Mouse (Mus musculus): ENCODE measurements around the gene Actl9.

Gene Actl9

GRCm38 (mm10) chr17:33432019-33432946 is at the start of gene Actl9:
Gene Actl9 (plus strand): TSS chr17:33432896.
- no peak for DNase-seq

GRCm38 (mm10) chr17:33385705-33386104 is 47.0 kb upstream of the Actl9 start:
- DNase-seq: no peak

DNA sequence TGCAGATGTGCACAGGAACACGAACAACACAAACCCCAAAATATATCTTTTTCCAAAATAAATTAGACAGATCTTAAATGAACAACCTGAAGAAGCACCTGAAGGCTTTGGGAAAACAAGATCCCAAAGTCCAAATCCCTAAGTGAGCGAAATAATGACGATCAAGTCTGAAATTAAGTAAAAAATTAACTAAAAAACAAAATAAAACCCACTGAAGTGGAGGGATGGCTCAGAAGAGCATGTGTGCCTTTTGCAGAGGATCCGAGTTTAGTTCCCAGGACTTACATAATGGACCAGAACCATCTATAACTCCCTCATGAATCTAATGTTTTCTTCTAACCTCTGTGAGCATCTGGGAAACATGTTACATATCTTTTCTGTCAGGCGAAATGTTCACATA is 40.4 kb upstream of the Actl9 start:
- DNase-seq: no peak

DNA sequence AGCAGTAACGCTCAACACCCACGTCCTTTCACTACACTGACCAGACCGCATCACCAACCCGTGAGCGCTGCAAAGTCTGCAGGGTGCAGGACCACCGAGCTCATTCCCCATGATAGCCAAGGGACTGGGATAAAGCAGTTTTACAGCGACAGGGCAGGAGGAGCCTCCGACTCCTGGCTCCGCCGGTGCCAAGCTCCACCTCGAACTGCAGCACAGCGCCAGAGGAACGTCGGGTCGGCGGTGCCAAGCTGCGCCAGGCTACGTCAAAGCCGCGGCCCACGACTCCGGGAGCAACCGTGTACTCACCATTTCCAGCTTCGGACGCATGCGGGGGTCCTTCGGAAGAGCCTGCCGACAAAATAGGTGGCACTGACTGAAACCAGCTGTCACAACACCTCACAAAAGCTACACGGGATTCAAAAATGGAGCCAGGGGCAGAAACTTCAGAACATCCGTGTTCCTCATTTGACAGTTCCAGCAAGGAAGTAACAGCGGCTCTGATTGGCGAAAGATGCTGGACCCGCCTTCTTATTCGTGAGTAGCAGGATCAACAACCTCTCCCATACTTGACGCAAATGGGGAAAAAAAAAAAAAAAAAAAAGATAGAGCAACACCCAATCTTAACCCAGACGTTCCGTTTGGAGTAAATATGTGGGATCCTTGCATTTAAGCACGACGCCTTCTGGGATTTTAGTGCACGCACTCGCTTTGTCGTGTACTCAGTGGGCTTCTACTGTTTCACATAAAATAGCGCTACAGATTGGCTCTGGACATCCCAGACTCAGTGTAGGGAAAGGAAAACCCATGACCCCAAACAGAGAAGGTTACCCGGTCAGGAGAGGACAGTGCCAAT is 38.3 kb upstream of the Actl9 start, which contains the start of gene Zfp101:
Gene Zfp101, minus strand, starts transcription at position 460 of the 853 bp plus-strand sequence.
- peak; percentile 94 for DNase-seq

DNA sequence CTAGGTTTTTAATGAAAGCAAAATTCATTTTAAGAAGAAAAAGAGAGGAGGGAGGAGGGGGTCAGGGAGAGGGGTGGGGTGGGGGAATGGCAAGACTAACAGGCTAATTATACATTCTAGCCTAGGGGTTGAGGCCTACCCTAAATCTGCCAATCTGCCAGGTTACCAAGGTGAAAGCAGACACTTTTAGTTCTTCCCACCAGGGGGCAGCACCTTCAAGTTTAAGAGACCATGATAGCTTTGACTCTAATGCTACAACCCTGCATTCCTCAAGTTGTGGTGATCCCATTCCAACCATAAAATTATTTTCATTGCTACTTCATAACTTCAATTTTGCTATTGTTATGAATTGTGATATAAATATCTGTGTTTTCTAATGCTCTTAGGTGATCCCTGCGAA is 6.5 kb downstream of the Actl9 start:
- peak; percentile 58 for DNase-seq

DNA sequence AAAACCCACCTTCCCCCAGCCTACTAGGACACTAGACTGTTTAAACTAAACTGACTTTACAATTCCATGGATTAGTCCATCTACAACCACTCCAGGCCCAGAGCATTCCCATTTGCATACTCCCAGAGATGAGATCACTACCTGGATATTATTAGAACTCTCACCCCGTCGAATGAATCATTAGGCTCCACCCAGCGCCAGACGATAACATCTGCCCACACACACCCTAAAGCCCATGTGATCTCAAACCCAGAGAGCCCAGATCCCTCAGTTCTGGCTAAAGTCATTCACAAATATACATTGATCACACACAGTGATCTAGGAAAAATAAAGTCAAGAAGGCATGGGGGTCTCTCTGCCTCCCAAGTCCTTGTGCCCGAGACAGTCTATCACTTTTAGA is 7.2 kb downstream of the Actl9 start:
- DNase-seq: peak; percentile 5

DNA sequence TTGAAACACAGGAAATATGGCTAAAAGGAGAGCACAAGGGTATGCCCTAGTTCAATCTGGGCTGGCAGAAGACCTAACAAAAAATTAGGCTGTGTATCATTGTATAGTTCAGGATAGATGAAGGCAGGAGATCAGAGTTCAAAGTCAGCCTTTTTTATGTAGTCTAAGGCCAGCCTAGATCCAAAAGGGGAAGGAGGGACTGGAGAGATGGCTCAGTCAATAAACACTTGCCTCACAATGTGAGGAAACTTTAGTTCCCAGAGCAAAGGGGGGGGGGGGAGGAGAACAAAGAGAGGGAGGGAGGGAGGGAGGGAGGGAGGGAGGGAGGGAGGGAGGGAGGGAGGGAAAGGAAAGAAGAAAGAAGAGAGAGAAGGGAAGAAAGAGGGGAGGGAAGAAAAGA is 8.5 kb downstream of the Actl9 start:
- no peak for DNase-seq

DNA sequence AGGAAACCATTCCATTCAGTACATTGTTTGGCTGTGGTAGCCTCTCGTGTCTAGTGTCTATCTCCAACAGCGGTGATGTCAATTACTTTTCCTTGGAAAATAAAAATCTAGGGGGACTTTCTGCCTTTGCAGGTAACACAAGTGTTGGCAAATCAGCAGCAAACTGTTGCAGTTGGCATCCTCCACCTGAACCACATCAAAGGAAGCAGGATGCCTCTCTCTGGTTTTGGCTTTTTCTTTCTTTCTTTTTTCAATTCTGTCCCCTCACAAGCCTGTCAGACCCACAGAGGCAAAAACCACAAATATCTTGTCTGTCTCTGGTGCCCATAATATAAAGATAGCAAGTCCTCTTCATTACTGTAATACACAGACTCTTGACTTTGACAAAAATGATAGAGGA is 23.9 kb downstream of the Actl9 start:
- no peak for DNase-seq

- no peak for DNase-seq
Measured at GRCm38 (mm10) chr17:33471206-33471605, 38.5 kb downstream of the Actl9 start.
